Mouse (Mus musculus): ENCODE measurements around the gene Mapk8.

- TF ChIP-seq CTCF (IDR thresholded peaks at IDR 0.05; ENCODE audit: low read depth) = no peak
- TF ChIP-seq EP300 (IDR thresholded peaks at IDR 0.05; ENCODE audit: low read depth) = no peak
Observed at GRCm38 (mm10) chr14:33476094-33476760, 29.3 kb upstream of the Mapk8 start.

Measured in liver, embryonic 14.5 days (tissue).